Mouse (Mus musculus): ENCODE results near the gene Clint1.
A peak's percentile ranks its signal among the peaks of the same experiment; 100 is the strongest.

Clint1 gene

GRCm38 (mm10) chr11:45937478-45937877 lies 85.6 kb downstream of the Clint1 start:
- DNase-seq: no peak

GRCm38 (mm10) chr11:45938917-45939316 lies 87.1 kb downstream of the Clint1 start:
- no peak for DNase-seq

- DNase-seq: peak; percentile 28
Observed at GRCm38 (mm10) chr11:45942281-45942680, 90.4 kb downstream of the Clint1 start.

- DNase-seq: peak; percentile 87
Observed at GRCm38 (mm10) chr11:45943108-45943705, 91.4 kb downstream of the Clint1 start.

GRCm38 (mm10) chr11:45943891-45944642 lies 92.2 kb downstream of the Clint1 start:
- DNase-seq: no peak

- DNase-seq: peak; percentile 99
Observed at GRCm38 (mm10) chr11:45944643-45945156, 92.8 kb downstream of the Clint1 start, which contains the start of gene Lsm11. Gene Lsm11 (minus strand): TSS chr11:45944935.

- DNase-seq: no peak
Observed at GRCm38 (mm10) chr11:45946796-45947195, 94.9 kb downstream of the Clint1 start.

GRCm38 (mm10) chr11:45947491-45947890 lies 95.6 kb downstream of the Clint1 start:
- peak; percentile 61 for DNase-seq

- DNase-seq: peak; percentile 100
Observed at GRCm38 (mm10) chr11:45955127-45955627, 103.3 kb downstream of the Clint1 start, which contains the start of gene Thg1l. Gene Thg1l (minus strand): TSS chr11:45955494.

GRCm38 (mm10) chr11:45959598-45959997 lies 107.7 kb downstream of the Clint1 start:
- no peak for DNase-seq

- no peak for DNase-seq
Observed at GRCm38 (mm10) chr11:45960003-45960402, 108.2 kb downstream of the Clint1 start.
